Mouse (Mus musculus) lung, postnatal 25 days (tissue): ENCODE results near the gene Ebi3.
A peak's percentile ranks its signal among the peaks of the same experiment; 100 is the strongest.

ENCODE experiments used
- DNase-seq: peaks from one replicate; pipeline ENCODE4 v3.0.0; 2022; ENCODE audit warnings: low spot score

Ebi3 gene

DNA sequence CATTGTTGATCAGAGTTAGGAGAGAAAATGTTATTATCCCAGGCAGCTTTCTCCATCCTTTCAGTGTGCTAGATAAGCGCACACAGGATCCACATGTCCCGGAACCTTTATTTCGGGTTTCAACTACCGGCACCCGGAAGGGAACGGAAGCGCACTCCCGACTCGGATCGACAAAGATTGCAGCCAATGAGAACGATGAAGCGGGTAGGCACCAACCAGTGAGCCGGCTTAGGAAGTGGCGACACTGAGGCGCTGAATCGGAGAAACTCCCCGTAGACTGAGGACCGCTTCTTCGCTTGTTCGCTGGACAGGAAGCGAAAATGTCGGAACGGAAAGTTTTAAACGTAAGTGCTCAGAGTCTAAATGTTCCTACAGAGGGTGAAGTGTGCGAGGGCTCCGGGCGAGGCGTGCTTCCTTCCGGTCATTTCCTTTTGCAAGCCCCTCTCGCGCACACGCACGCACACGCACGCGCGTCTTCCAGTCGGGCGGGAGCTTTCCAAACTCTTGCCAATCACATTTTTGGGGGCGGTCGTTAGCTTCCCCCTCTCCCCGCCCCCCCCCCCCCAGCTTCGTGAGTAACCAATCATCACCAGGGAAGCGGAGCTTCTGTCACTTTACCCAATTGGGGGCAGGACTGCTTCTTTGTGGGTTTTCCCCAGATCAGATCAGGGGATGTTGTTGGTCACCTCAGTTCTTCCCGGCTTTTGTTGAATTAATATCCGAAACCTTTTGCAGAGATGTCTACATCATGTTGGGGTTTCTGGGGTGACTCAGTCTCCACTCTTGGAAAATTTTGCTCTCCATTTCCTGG, 6.7 kb downstream of the Ebi3 start, which contains the start of gene Yju2:
TSS of gene Yju2 (plus strand) at position 182 of the 811 bp plus-strand sequence.
- peak; percentile 94 for DNase-seq

DNA sequence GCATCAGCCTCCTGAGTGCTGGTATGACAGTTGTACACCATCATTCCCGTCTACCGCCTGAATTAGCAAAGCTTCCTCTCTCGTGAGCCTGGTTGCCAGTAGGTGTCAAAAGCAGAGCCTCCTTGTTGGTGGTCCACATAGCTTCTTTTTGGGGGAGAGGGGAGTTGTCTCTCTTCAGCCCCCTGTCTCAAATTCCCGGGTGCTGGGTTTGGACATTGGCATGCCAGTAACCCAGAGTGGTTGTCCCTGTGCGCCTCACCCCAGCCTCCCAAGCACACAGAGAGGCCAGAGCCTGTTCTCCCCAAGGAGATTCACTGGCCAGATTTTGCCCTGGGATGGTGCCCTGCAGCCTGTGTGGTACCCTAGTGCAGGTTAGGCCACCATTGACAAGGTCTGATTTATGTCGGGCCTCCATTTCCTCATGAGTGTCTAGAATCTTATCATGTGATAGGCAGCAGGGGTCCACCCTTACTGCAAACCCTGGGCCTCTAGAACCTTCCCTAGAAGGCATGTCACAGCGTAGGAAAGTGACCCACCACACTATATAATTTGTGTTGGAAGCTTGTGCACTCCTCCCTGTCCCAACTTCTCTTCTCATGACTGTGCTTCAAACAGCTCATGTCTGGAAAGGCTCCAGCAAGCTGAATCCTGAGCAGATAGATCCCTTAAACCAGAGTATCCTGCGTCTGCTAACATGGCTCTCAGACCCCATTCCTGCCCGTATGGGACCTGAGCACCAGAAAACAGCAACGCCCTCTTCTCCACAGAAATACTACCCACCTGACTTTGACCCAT, 7.7 kb downstream of the Ebi3 start:
- no peak for DNase-seq

DNA sequence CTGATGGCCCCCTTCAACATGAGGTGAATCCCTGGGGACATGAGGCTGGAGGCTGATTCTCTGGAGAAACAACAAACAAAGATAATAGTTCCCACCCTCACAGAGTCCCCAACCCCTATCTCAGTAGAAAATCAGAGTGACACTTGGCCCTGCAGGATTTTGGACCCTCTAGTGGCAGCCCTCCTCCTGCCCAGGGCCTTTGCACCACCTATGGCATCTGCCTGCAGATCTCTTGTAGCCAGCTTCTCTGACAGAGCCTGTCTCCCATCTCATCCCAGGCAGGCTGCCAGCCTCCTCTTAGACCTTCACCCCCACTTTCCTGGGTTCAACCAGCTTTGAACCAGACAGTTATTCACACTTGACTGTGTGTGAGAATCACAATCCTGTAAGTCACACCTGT, 8.4 kb downstream of the Ebi3 start:
- DNase-seq = no peak

DNA sequence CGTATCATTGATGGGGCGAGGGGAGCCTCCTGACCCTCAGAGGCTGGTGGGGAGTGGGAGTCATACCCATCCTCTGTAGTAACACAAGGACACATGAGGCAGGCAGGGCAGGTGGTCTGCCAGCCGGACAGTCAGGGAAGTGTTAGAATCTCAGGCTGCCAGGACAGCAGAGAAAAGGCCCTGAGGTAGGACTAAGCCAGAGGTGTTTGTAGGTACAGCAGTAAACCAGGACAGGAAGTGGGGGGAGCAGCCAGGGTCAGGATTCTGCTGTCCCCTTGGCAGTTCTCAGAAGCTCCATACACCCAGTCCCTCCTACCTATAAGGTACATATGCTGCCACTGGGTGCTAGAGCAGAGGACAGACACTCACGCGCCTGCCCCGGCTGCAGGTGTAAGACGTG, 9.2 kb downstream of the Ebi3 start:
- DNase-seq = no peak

DNA sequence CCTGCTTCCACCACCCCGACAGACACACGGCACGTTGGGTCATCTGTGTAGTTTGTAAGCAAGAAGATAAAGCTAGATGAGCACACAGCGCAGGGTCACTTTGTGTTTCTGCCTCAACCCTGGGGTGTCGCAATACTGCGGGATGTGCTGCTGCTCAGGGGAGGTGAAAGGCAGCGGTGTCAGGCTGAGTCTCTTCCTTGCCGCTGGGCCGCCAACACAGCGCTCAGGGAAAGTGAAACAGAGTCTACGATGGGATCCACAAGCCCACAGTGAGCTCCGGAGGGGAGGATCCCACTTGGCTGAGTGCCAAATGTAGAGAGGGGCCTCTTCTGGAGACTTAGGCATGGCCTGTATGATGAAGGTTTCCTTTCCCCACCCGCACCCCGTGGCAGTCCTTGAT, 10.7 kb downstream of the Ebi3 start:
- DNase-seq = no peak

DNA sequence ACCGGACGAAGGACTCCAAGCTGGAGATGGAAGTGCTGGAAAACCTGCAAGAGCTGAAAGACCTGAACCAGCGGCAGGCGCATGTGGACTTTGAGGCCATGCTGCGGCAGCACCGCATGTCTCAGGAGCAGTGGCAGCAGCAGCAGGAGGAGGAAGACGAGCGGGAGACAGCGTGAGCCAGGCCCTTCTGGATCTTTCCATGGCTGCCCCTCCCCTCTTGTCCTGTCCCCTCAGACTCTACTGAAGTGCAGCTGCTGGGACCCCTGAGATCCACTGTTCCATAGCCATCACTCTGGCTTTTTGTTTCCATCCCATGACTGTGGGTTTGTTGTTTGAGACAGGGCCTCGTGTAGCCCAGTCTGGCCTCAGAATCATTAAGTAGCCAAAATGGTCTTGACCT, 12.1 kb downstream of the Ebi3 start:
- no peak for DNase-seq

DNA sequence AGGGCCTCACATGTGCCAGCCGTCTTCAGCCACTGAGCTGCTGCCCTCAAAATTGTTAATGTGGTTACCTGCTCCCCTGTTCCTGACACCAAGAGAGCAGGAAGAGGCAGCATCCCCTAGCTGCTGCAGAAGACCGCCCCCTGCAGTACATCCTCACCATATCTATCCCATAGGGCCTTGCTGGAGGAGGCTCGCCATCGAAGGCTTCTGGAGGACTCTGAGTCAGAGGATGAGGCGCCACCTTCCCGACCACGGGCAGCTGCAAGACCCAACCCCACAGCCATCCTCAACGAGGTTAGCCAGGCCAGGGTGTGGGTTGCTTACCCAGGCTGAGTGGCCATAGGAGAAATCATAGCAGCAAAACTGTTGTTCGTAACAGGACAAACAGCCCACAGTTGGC, 12.6 kb downstream of the Ebi3 start:
- DNase-seq = no peak

DNA sequence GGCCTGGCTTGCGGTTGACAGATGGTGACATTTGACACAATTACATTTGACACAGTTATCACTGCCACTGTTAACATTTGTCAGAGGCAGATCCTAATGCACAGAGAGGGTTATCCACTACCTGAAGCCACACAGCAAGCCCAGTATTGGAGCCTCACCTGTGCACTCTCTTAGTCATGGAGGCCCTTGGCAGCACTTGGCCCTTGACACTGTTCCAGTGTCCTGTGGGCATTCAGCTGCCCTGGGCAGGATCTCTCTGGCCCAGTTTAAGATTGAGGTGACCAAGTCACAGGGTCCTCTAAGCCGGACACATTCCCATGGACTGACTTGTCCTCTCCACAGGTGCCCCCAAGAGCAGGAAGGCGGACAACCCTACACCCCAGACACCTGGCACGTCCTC, 14.7 kb downstream of the Ebi3 start:
- DNase-seq = no peak

DNA sequence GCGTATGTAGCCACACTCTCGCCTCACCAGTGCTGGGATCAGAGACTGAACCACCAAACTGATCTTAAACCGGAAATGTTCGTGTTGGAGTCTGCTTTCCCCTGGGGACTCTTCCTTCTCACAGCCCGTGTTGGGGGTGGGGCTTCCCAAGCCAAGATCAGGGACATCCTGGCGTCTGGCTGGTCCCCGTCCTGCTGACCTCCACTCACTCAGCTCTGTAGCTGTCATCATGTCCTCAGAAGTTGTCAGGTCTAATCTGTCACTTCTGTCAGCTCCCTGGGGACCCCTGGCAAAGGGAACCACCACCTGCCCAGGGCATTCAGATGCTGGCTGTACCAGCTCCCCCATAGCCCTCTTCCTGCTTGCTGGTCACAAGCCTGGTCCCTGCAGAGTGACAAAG, 15.8 kb downstream of the Ebi3 start:
- no peak for DNase-seq

DNA sequence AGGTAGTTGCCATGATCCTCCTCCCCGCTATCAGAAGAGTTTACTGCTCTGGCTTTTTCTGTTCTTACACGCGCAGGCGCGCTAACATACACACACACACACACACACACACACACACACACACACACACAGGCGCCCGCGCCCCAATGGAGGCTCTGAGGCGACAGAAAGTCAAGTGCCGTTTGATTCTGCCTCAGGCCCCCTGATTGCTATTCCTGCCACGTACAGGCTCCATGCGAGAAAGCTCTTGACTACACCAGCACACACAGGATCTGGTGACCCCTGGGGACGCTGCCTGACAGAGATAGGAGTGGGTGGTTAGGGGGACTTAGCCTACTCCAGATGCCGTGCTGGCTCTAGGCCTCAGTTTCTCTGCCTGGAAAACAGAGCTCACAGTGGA, 17.1 kb downstream of the Ebi3 start:
- no peak for DNase-seq

DNA sequence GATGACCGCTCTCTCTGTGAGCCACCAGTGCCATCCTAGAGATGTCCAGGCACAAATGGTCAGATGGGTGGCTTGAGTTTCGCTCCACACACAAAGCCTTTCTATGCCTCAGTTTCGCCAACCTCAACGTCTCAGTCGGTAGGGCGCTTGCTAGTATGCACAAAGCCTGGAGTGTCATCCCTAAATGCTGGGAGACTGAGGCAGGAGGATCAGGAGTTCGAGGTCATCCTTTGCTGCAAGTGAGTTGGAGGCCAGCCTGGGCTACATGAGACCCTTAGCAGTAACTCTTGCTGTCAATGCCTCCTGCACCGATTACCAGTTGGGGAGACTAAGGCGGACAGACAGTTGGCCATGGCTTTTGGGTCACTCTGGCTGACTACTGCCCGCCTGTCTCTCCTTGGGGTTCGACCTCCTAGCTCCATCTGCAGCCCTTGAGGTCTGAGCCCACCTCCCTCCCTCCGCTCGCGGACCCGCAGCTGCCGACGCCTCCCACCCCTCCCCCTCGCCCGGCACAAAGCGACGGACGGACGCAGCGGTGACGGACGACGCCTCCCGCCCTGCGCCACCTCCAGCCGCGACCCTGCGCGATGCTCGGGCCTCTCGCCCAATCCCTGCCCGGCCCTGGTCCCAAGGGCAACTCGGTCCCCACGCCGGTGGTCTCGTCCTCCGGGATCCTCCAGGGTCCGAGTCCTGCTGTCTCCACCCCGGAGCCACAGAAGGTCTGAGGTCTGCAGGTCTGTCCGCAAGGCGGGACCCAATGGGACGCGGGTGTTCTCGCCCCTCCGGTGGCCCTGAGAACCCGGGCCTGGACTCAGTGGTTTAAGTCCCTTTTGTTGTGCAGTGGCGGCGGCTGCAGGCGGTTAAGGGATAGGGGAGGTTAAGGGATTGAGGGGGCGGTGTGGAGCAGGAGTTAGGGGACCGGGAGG, 17.8 kb downstream of the Ebi3 start, which contains the start of gene Shd:
TSS of gene Shd (plus strand) at position 502 of the 926 bp plus-strand sequence.
- DNase-seq = no peak

DNA sequence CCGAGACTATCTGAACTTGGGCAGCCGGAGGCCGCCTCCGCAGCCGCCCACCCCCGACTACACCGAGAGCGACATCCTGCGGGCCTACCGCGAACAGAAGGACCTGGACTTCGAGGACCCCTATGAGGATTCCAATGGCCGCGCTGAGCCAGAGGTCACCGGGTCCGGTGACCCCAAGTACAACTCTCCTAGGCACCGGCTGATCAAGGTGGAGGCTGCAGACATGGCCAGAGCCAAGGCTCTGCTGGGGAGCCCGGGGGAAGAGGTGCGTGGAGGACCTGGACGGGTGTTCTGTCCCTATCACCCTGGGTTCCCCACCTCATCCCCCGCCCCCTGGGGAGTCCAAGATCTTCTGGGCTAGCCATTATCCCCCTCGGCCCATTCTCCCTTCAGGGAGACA, 19.0 kb downstream of the Ebi3 start:
- no peak for DNase-seq

DNA sequence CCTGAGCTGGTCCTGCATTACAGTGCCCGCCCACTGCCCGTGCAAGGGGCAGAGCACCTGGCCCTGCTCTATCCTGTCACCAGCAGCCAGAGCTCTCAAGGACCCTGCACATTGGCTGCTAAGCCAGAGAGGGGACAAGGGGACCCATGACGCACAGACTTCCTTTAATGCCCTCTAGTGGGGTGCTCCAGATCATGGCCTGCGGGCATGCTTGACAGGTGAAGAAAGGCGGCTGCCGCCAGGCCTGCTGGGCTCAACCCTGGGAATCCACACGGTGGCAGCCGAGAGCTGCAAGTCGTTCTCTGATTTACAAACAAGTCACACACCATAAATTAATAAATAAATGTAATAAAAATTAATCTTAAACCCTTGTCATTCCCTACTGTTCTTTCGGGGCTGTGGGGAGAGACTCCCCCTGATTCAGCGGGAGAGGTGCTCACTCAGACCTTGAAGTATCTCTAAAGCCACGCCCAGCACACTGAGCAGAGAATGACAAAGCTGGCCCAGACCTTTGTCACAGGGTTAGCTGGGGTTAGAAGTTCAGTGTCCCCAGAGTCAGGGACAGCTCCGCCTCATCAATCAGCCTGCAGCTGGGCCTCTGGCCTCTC, 23.9 kb downstream of the Ebi3 start:
- DNase-seq = peak; percentile 78

DNA sequence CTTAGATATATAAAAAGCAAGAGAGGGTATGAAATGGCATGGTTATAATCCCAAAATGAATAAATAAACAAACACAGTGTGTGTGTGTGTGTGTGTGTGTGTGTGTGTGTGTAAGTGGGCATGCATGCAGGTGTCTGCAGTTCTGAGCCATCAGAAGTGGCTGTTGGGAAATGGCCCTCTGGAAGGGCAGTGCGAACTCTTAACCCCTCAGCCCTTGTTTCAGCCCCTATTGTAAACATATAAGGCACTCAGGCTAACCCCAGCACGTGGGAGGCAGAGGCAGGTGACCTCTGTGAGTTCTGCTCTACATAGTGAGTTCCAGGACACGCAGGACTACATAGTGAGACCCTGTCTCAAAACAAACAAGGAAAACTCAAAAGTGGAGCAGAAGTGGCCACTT, 24.9 kb downstream of the Ebi3 start:
- no peak for DNase-seq

DNA sequence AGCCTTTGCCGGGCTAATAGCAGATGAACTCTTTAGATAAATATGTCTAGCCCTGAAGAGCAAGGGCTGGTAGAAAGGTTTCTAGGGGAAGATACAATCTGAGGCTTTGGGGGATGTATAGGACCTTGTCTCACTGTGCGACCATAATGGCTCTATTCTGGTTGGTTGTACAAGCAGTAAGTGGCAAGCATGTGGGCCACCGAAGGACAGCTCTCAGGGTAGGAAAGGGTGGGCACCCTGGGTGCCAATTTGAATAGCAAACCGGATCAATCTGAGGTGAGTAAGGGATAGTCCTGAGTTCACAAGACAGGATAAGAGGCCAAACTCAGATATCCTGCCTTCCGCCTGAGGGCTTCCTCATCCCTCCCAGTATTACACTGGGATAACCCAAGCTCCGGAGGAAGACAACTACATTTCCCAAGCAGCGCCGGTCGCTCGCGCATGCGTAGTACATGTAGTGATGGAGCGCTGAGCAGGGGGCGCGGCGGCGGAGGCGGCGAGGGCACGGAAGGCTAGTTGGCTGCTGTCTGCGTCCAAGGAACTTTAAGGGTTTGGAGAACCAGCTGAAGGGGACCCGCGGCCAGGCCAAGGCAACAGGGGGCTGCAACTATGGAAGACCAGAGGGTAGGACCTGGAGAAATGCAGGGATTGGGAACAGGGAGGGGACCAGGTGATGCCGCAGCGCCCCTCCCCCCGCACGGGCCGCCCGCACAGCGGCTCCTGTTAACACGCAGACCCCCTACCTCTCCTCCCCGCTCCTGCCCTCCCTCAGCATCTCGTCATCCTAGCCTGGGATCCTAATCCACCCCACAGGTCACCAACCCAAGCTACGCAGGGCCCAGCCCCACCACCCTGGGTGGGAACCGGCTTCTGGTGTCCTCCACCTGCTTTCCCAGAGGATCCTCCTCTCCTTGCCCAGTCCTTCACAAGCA, 33.9 kb downstream of the Ebi3 start, which contains the start of gene Fsd1:
TSS of gene Fsd1 (plus strand) at position 480 of the 932 bp plus-strand sequence.
- no peak for DNase-seq

DNA sequence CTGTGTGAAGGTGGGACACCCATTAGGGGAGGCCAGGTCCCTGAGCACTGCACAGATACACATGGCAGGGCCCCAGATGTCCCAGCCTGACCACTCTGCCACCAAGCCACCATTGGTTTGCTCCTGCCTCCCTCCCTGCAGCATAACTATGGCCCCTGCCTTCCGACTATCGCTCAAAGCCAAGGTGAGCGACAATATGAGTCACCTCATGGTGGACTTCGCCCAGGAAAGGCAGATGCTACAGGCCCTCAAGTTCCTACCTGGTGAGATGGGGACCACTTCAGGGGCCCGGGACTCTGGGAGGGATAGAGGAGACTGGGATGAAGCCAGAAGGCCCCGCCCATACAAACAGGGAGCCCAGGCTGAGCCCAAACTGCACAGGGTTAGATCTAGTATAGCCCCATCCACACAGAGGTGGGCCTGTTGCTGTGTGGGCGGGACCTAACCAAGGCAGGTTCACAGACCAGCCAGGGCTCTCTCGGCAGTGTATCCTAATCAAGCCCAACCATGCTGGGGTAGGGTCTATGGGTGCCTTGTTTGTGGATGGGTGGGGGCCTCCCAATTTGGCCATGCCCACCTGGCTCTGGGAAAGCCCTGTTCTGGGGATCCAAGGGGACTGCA, 37.9 kb downstream of the Ebi3 start:
- DNase-seq = no peak

DNA sequence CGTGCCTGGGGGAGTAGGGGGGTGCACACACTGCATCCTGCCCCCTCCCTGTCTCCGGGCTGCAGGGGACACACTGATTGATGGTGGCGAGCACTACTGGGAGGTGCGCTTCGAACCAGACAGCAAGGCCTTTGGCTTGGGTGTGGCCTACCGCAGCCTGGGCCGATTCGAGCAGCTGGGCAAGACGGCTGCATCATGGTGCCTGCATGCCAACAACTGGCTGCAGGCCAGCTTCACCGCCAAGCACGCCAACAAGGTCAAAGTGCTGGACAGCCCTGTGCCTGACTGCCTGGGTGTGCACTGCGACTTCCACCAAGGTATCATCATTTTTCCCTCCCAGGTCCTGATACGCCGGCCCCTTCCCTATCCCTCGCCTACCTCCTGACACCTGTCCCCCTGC, 43.6 kb downstream of the Ebi3 start:
- DNase-seq = no peak

DNA sequence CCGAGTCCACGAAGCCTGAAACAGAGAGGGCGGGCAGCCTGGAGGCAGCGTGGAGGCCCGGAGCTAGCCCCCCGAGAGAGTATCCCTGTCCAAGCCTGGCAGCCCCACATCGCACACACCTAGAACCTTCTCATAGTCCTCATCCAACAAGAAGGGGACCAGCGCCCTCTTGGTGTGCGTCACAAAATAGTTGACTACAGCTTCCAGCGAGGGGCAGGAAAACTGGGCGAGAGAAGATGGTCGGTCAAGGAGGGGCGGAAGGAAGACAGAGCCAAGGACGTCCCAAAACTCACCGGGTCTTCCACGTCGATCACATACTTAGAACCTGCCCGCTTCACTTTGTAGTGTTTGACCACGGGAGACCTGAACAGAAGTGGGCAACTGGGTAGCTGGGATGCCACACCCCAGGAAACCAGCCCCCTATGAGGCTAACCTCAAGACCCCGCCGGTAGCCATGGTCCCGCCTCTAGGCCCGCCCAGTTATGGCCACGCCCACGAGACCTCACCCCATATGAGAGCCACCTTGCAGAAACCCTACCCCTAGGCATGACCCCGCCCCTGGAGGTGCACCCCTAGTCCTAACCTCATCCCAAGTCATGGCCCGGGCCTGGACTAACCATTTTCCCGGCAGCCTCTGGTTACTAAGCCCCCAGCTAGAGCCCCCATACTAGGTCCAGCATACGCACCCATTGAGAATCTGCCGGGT, 47.5 kb downstream of the Ebi3 start:
- DNase-seq = no peak

DNA sequence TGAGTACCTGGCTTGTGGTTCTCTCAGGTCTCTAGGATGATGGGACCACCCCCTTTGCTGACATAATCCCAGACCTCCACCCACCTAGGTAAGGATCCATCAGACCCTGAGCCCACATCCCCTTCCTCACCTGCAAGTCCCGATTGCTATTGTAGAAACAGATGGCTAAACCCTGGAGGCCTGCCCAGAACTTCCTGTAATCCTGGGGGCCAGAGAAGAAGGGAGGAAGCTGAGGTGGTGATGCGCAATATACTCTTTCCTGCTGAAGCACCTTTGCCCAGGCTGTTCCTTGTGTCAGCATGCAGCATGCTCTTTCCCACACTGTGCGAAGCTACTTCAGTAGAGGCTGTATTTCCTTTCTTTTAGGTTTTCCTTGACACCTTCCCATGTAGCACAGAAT, 50.6 kb downstream of the Ebi3 start:
- no peak for DNase-seq
